Mouse (Mus musculus) bone marrow macrophage, adult 2 months (primary cell): ENCODE measurements around the gene Zfp286.

ENCODE experiments used
- CTCF ChIP-seq: IDR thresholded peaks from 2 replicates; pipeline ENCODE4 v1.5.1; 2012; ENCODE audit warnings: low read depth, mild to moderate bottlenecking, low read length, moderate library complexity
- POLR2A ChIP-seq: IDR thresholded peaks from 2 replicates; pipeline ENCODE4 v1.6.1; 2012; ENCODE audit warnings: mild to moderate bottlenecking, low read depth, low read length, borderline replicate concordance

DNA sequence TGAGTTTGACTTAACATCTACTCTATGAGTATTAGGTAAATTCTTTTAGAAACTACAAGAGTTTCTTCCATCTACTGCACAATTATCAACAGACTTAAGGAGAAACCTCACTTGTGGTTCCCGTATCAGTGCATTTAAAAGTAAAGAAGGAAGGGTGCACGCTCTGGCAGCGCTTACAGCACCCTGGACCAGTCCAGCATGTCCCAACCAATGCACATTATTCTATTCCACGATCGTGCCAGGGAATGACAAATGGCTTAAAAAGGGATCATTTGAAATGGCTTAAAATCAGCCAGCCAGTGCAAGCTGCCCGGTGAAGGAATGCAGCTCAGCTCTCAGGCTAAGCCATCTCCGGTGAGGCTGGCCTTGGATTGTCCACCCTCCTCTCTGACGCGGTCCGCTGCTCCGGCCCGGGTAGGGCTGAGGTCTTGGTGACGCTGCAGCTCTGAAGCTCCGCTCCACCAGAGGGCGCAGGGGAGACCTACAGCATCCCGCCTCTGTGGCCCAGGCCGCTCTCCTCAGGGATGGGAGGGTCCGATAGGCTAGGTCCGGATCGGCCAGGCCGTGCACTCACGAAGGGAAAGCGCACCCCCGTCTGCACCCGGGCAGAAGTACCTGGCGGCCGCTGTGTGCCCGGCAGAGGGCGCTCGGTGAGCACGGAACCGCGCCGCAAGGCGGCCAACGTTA is 32.7 kb downstream of the Zfp286 start:
- TF ChIP-seq CTCF (peak; percentile 100), POLR2A (no peak)
